In the genomic region with DNA sequence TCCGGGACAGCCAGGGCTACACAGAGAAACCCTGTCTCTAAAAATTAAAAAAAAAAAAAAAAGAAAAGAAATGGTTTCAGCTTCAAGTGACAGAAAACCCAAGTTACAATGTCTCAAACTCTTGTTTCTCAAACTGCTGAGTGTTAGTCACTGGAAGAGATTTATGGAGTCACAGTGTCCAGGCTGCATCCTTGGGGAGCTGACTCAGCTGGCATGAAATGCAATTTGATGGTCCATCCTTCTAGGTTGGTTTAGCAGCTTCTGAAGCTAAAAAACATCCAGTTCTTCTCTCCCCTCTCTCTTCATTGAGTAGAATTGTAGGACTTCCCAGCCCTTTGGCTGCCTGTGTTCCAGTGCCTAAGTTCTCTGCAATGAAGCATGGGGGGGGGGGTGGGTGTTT, we compare ENCODE assay signal across 12 mouse cellular contexts.
DNase-seq lines count a peak whose midpoint lies in the region.
"Had no signal": no experiment of that assay in that cellular context is flagged by ENCODE, and none has a peak within 500 bp of the region (broad histone marks: within the 10 kb centered on the region; RNA-seq: fewer than 3 reads in every experiment).

No protein-coding gene starts in this region.

- intact Hi-C loops in heart, postnatal 10 days (cut with DNase I) = no loop called here
- intact Hi-C loops in left cerebral cortex, postnatal 4 days (cut with DNase I) = no loop called here

- peak; percentile 4 for DNase-seq in heart, adult 11 months
- no peak for DNase-seq in heart, postnatal 10 days
- peak; percentile 55 for DNase-seq in adrenal gland, adult 8-10 months
- DNase-seq in adrenal gland, postnatal 36 days = peak; percentile 74 to 76
- DNase-seq in left cerebral cortex, postnatal 4 days = no peak
- DNase-seq in gastrocnemius, adult 18-20 months (ENCODE audit: low spot score) = no peak
- DNase-seq in cerebellum, postnatal 25 days = no peak
- DNase-seq: cerebellum, adult 11-12 months; cerebellum, adult 9-10 months; cerebellum, postnatal 36 days; heart, adult 2 months; kidney, adult 2 months had no signal

Comparison
In these comparisons a context has a peak if more than half of its experiments do, and no peak if none do; other contexts are left out.
1. DNase-seq: peak in heart, adult 11 months (single experiment), adrenal gland, adult 8-10 months (single experiment) and adrenal gland, postnatal 36 days (2 of 2); none in heart, postnatal 10 days (0 of 2), left cerebral cortex, postnatal 4 days (single experiment), gastrocnemius, adult 18-20 months (single experiment) and cerebellum, postnatal 25 days (0 of 2).